Mouse (Mus musculus) lung, embryonic 16.5 days (tissue): Measurements from ENCODE around the gene Midn. TPM values are rescaled to one million over a fixed set of nuclear protein-coding genes. Genes with fewer than 3 reads are reported as not detected.

ENCODE experiments used
- ATAC-seq: fragments of 200-750 bp; cut with Nextera tagmentation; 2 replicates; pipeline ENCODE4 v1.8.0; 2017; ENCODE audit warnings: low read depth, mild to moderate bottlenecking, moderate library complexity
- H3K27ac ChIP-seq: fragments of 300-500 bp; sonication (generic); 2 replicates; pipeline ENCODE4 v1.5.1; 2014; ENCODE audit warnings: mild to moderate bottlenecking, control low read depth, low read length
- H3K27me3 ChIP-seq: fragments of 300-500 bp; sonication (generic); 2 replicates; pipeline ENCODE4 v1.6.1; 2014; ENCODE audit warnings: low read depth, low read length, mixed read lengths; ENCODE audit not compliant: control insufficient read depth, insufficient read depth
- H3K36me3 ChIP-seq: fragments of 300-500 bp; sonication (generic); 2 replicates; pipeline ENCODE4 v1.6.1; 2014; ENCODE audit warnings: low read length; ENCODE audit not compliant: control insufficient read depth, insufficient read depth
- H3K4me1 ChIP-seq: fragments of 300-500 bp; sonication (generic); replicated peaks from 2 replicates; pipeline ENCODE4 v1.6.1; 2014; ENCODE audit warnings: low read length, mixed read lengths; ENCODE audit not compliant: control insufficient read depth, insufficient read depth
- H3K4me2 ChIP-seq: fragments of 300-500 bp; sonication (generic); 2 replicates; pipeline ENCODE4 v1.6.1; 2014; ENCODE audit warnings: low read depth, low read length, control low read depth
- H3K4me3 ChIP-seq: fragments of 300-500 bp; sonication (generic); 2 replicates; pipeline ENCODE4 v1.5.1; 2014; ENCODE audit warnings: mild to moderate bottlenecking, low read length, control low read depth
- H3K9ac ChIP-seq: fragments of 300-500 bp; sonication (generic); 2 replicates; pipeline ENCODE4 v1.6.1; 2014; ENCODE audit warnings: low read length, control low read depth
- H3K9me3 ChIP-seq: fragments of 300-500 bp; sonication (generic); 2 replicates; pipeline ENCODE4 v1.6.1; 2016; ENCODE audit warnings: low read length; ENCODE audit not compliant: control insufficient read depth
- WGBS: fragments of 180-500 bp; shearing (Covaris S2); extraction: QIAGEN DNeasy Blood & Tissue Kit; methylation state at CpG from one replicate; pipeline ENCODE4 v1.1.7; 2014; 5-methylcytosine and 5-hydroxymethylcytosine counted together
- polyA plus RNA-seq: library from polyadenylated mRNA; unstranded; fragments of >200 nt; fragmentation: Nextera tagmentation; extraction: Ambion mirVana; gene quantifications from 2 replicates; pipeline ENCODE4 v1.2.1, GENCODE M21; 2015

Gene Midn
- polyA plus RNA-seq, 1 experiment from 2014 or later = 11.8 TPM

DNA sequence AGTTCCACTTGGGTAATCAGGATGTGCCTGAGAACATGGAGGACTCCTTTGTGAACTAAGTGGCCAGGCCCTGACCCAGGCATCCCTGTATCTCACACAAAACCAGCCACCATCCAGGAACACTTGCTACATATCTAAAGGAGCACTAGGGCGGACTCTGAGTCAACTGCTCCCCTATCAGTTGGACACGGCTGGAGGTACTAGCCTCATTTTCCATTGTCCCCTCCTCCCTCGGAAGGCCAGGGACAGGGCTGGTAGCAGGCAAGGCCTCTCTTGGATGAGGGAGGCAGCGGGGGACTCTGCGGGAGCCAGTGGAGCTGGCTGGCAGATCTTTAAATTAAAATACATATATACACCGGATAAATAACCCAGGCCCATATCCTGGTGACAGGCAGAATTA lies 45.9 kb downstream of the Midn start:
- Histone ChIP-seq H3K4me2 (no peak overlapping the region), H3K4me1 (peaks cover 13% of the 10 kb centered on the region), H3K9me3 (no peaks in the 10 kb centered on the region), H3K36me3 (no peaks in the 10 kb centered on the region), H3K4me3 (no peak overlapping the region), H3K9ac (no peak overlapping the region), H3K27ac (no peak overlapping the region), H3K27me3 (peaks cover 29% of the 10 kb centered on the region)
- no peak for ATAC-seq
- 83% methylated on average over 6 of the region's 6 CpGs for WGBS

GRCm38 (mm10) chr10:80194441-80194840 lies 46.4 kb downstream of the Midn start:
- H3K9me3 ChIP-seq = no peaks in the 10 kb centered on the region
- ATAC-seq = no peak
- 54% methylated on average over 8 of the region's 8 CpGs for WGBS
- H3K36me3 ChIP-seq = no peaks in the 10 kb centered on the region
- peaks cover 24% of the 10 kb centered on the region for H3K27me3 ChIP-seq
- H3K27ac ChIP-seq = no peak overlapping the region
- H3K4me1 ChIP-seq = peaks cover 13% of the 10 kb centered on the region
- H3K4me2 ChIP-seq = no peak overlapping the region
- no peak overlapping the region for H3K9ac ChIP-seq
- no peak overlapping the region for H3K4me3 ChIP-seq

DNA sequence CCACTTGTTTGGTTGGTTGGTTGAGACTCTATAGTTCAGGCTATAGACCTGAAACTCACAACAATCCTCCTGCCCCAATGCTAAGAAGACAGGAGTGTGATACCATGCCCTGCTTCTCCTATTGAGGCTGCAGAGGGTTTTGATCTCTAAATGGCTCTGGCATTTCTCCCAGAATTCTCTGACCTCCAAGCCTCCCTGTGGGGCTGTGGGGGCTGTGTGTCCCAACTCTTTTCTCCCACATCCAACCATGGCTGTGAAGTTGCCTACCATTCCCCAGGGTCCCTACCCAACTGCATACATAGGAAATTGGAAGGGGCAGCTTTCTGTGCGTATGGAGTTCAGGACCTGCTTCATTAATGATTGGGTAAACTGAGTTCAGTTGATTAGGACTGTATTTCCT lies 48.1 kb downstream of the Midn start:
- no peak for ATAC-seq
- Histone ChIP-seq H3K4me3 (no peak overlapping the region), H3K4me2 (no peak overlapping the region), H3K36me3 (no peaks in the 10 kb centered on the region), H3K27me3 (peaks cover 8% of the 10 kb centered on the region; the same call in 1 of the 2 replicates), H3K9ac (no peak overlapping the region), H3K9me3 (no peaks in the 10 kb centered on the region), H3K4me1 (no peaks in the 10 kb centered on the region), H3K27ac (no peak overlapping the region)
- WGBS = 79% methylated on average over 1 of the region's 1 CpGs

GRCm38 (mm10) chr10:80196778-80197581 lies 48.9 kb downstream of the Midn start:
- ATAC-seq = no peak
- Histone ChIP-seq H3K27ac (no peak overlapping the region), H3K36me3 (no peaks in the 10 kb centered on the region), H3K4me1 (no peaks in the 10 kb centered on the region), H3K9me3 (no peaks in the 10 kb centered on the region), H3K4me3 (no peak overlapping the region), H3K27me3 (peaks cover 3% of the 10 kb centered on the region; the same call in 1 of the 2 replicates), H3K9ac (no peak overlapping the region), H3K4me2 (no peak overlapping the region)
- 70% methylated on average over 33 of the region's 33 CpGs for WGBS

- 51% methylated on average over 3 of the region's 3 CpGs for WGBS
- no peak overlapping the region for H3K4me2 ChIP-seq
- no peak overlapping the region for H3K27ac ChIP-seq
- no peaks in the 10 kb centered on the region for H3K9me3 ChIP-seq
- ATAC-seq = peak; percentile 92
- no peaks in the 10 kb centered on the region for H3K4me1 ChIP-seq
- no peaks in the 10 kb centered on the region for H3K36me3 ChIP-seq
- no peak overlapping the region for H3K9ac ChIP-seq
- H3K27me3 ChIP-seq = no peaks in the 10 kb centered on the region
- H3K4me3 ChIP-seq = no peak overlapping the region
Measured at GRCm38 (mm10) chr10:80199440-80200008, 51.5 kb downstream of the Midn start.

GRCm38 (mm10) chr10:80200485-80200884 lies 52.4 kb downstream of the Midn start:
- ATAC-seq = no peak
- Histone ChIP-seq H3K27me3 (no peaks in the 10 kb centered on the region), H3K9ac (no peak overlapping the region), H3K27ac (no peak overlapping the region), H3K4me1 (no peaks in the 10 kb centered on the region), H3K36me3 (no peaks in the 10 kb centered on the region), H3K4me2 (no peak overlapping the region), H3K4me3 (no peak overlapping the region), H3K9me3 (no peaks in the 10 kb centered on the region)
- 74% methylated on average over 6 of the region's 6 CpGs for WGBS

- WGBS = 22% methylated on average over 7 of the region's 7 CpGs
- H3K4me3 ChIP-seq = no peak overlapping the region
- H3K4me1 ChIP-seq = no peaks in the 10 kb centered on the region
- H3K27ac ChIP-seq = no peak overlapping the region
- H3K9ac ChIP-seq = no peak overlapping the region
- no peaks in the 10 kb centered on the region for H3K36me3 ChIP-seq
- H3K27me3 ChIP-seq = no peaks in the 10 kb centered on the region
- no peaks in the 10 kb centered on the region for H3K9me3 ChIP-seq
- ATAC-seq = no peak
- H3K4me2 ChIP-seq = no peak overlapping the region
Measured at GRCm38 (mm10) chr10:80204055-80204454, 56.0 kb downstream of the Midn start.

DNA sequence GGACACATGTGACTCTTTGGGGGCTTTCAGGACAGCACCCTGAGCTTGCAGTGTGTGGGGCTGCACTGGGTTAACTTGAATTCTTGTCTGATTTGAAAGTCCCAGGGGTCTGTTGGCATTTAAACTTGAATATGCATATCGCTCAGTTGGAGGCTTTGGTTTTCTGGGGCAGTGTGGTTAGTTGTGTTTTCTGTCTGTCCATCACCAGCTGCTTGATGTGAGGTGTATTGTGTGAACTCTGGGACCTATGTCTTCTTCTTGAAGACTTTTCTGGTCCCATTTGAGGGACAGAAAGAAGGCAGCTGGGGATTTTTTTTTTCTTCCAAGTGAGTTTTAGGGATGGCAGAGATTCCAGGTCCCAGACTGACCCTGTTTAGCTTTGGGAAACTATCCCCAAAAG lies 59.1 kb downstream of the Midn start:
- Histone ChIP-seq H3K9me3 (no peaks in the 10 kb centered on the region), H3K4me3 (no peak overlapping the region), H3K4me1 (no peaks in the 10 kb centered on the region), H3K27me3 (no peaks in the 10 kb centered on the region), H3K9ac (no peak overlapping the region), H3K27ac (no peak overlapping the region), H3K4me2 (no peak overlapping the region), H3K36me3 (no peaks in the 10 kb centered on the region)
- 67% methylated on average over 1 of the region's 1 CpGs for WGBS
- ATAC-seq = no peak

DNA sequence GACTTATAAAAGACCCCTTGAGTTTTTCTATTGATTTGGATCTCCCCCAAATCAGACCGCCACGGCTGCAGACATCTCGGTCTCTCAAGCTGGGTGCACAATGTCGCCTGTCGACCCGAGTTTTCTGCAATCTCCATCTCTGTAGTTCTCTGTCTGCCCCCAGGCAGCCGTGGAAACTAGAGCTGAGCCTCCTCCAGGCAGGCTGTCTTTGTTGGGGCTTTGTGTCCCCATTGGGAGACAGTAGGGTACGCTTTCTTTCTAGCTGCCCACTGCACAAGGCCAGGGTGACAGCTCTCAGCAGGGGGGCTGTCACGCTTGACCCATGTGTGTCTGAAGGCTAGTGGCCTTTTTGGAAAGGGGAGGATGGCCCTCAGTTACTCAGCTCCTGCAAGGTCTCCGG lies 59.6 kb downstream of the Midn start:
- WGBS = 72% methylated on average over 10 of the region's 10 CpGs
- Histone ChIP-seq H3K9me3 (no peaks in the 10 kb centered on the region), H3K27me3 (no peaks in the 10 kb centered on the region), H3K4me3 (no peak overlapping the region), H3K27ac (no peak overlapping the region), H3K4me2 (no peak overlapping the region), H3K36me3 (no peaks in the 10 kb centered on the region), H3K9ac (no peak overlapping the region), H3K4me1 (no peaks in the 10 kb centered on the region)
- no peak for ATAC-seq
